Mouse (Mus musculus) liver, embryonic 14.5 days (tissue): ENCODE data around the gene Dusp12.

Experiments
- CTCF ChIP-seq: IDR thresholded peaks from 2 replicates; pipeline ENCODE4 v1.5.1; 2016; ENCODE audit warnings: antibody characterized with exemption, low read depth, control low read depth
- EP300 ChIP-seq: IDR thresholded peaks from 2 replicates; pipeline ENCODE4 v1.6.1; 2016; ENCODE audit warnings: antibody characterized with exemption, low read depth

GRCm38 (mm10) chr1:170907111-170907455, 21.7 kb upstream of the Dusp12 start:
- TF ChIP-seq EP300 (no peak), CTCF (no peak)
